Mouse (Mus musculus) olfactory bulb, adult 2 months (tissue): ENCODE data around the gene Slc5a3.

Experiments
- CTCF ChIP-seq: fragments of 200-500 bp; IDR thresholded peaks from 2 replicates; pipeline ENCODE4 v1.5.1; 2012; ENCODE audit warnings: low read depth, mild to moderate bottlenecking, low read length, moderate library complexity; ENCODE audit not compliant: insufficient read depth
- POLR2A ChIP-seq: fragments of 200-500 bp; IDR thresholded peaks from 2 replicates; pipeline ENCODE4 v1.6.1; 2012; ENCODE audit warnings: mild to moderate bottlenecking, low read depth, low read length, moderate library complexity; ENCODE audit not compliant: insufficient read depth

- no peak for TF ChIP-seq CTCF
- TF ChIP-seq POLR2A = no peak
These were observed 23.4 kb upstream of the Slc5a3 start for GRCm38 (mm10) chr16:92034676-92035075.
